Mouse (Mus musculus) liver, adult 10 weeks (tissue): ENCODE measurements around the gene H2al1d. TPM values are rescaled to one million over a fixed set of nuclear protein-coding genes. Genes with fewer than 3 reads are reported as not detected.

ENCODE experiments used
- polyA plus RNA-seq: library from polyadenylated mRNA; stranded (reverse); fragments of 350-450 nt; fragmentation: Illumina TruSeq; extraction: RNeasy Lipid Tissue Mini Kit (QIAGEN cat#74804); gene quantifications from one replicate; pipeline ENCODE4 v1.2.3, GENCODE M21; 2014; ENCODE audit warnings: low read depth, low replicate concordance

The H2al1d gene
- not detected for polyA plus RNA-seq

GRCm38 (mm10) chrX:11308524-11308923, at the start of gene H2al1d:
TSS of gene H2al1d (plus strand) at chrX:11308824.

GRCm38 (mm10) chrX:11298957-11299356, 9.7 kb upstream of the H2al1d start, which contains the start of gene H2al1a:
TSS of gene H2al1a (plus strand) at chrX:11299257.

GRCm38 (mm10) chrX:11302132-11302531, 6.5 kb upstream of the H2al1d start, which contains the start of gene H2al1b:
TSS of gene H2al1b (plus strand) at chrX:11302432.

GRCm38 (mm10) chrX:11305355-11305754, 3.3 kb upstream of the H2al1d start, which contains the start of gene H2al1c:
TSS of gene H2al1c (plus strand) at chrX:11305655.

GRCm38 (mm10) chrX:11311634-11312033, 3.0 kb downstream of the H2al1d start, which contains the start of gene H2al1e:
TSS of gene H2al1e (plus strand) at chrX:11311934.

GRCm38 (mm10) chrX:11314858-11315257, 6.2 kb downstream of the H2al1d start, which contains the start of gene H2al1f:
TSS of gene H2al1f (plus strand) at chrX:11315158.

GRCm38 (mm10) chrX:11317956-11318355, 9.3 kb downstream of the H2al1d start, which contains the start of gene H2al1g:
TSS of gene H2al1g (plus strand) at chrX:11318256.

GRCm38 (mm10) chrX:11321192-11321591, 12.6 kb downstream of the H2al1d start, which contains the start of gene H2al1h:
TSS of gene H2al1h (plus strand) at chrX:11321492.

GRCm38 (mm10) chrX:11324359-11324758, 15.7 kb downstream of the H2al1d start, which contains the start of gene H2al1i:
TSS of gene H2al1i (plus strand) at chrX:11324659.

GRCm38 (mm10) chrX:11327522-11327921, 18.9 kb downstream of the H2al1d start, which contains the start of gene H2al1j:
TSS of gene H2al1j (plus strand) at chrX:11327822.

Other genes starting within 250 kb of the H2al1d start
- gene H2al1a, start 9.6 kb upstream of the H2al1d start, polyA plus RNA-seq, result not detected
- gene H2al1b, start 6.4 kb upstream of the H2al1d start, polyA plus RNA-seq, result not detected
- not detected for gene H2al1c, start 3.2 kb upstream of the H2al1d start, polyA plus RNA-seq
- not detected for gene H2al1e, start 3.1 kb downstream of the H2al1d start, polyA plus RNA-seq
- not detected for gene H2al1f, start 6.3 kb downstream of the H2al1d start, polyA plus RNA-seq
- gene H2al1g, start 9.4 kb downstream of the H2al1d start, polyA plus RNA-seq, result not detected
- gene H2al1h, start 12.7 kb downstream of the H2al1d start, polyA plus RNA-seq, result not detected
- not detected for gene H2al1i, start 15.8 kb downstream of the H2al1d start, polyA plus RNA-seq
- not detected for gene H2al1j, start 19.0 kb downstream of the H2al1d start, polyA plus RNA-seq